Mouse (Mus musculus) liver, embryonic 11.5 days (tissue): ENCODE measurements around the gene Kcnj4. TPM values are rescaled to one million over a fixed set of nuclear protein-coding genes. Genes with fewer than 3 reads are reported as not detected.

Experiments used
- ATAC-seq: fragments of 200-750 bp; cut with Nextera tagmentation; replicated peaks from 2 replicates; pipeline ENCODE4 v1.8.0; 2017; ENCODE audit warnings: moderate number of reproducible peaks, mild to moderate bottlenecking, moderate TSS enrichment, moderate library complexity; ENCODE audit not compliant: low FRiP score
- DNase-seq: peaks from one replicate; pipeline ENCODE4 v3.0.0-alpha.2; 2017; ENCODE audit warnings: low spot score
- H3K27ac ChIP-seq: fragments of 300-500 bp; sonication (generic); 2 replicates; pipeline ENCODE4 v1.5.1; 2014; ENCODE audit warnings: mild to moderate bottlenecking, low read depth, low read length, control low read depth
- H3K27me3 ChIP-seq: fragments of 300-500 bp; sonication (generic); replicated peaks from 2 replicates; pipeline ENCODE4 v1.6.1; 2014; ENCODE audit warnings: low read length, mixed read lengths; ENCODE audit not compliant: control insufficient read depth, insufficient read depth
- H3K36me3 ChIP-seq: fragments of 300-500 bp; sonication (generic); 2 replicates; pipeline ENCODE4 v1.6.1; 2014; ENCODE audit warnings: mild to moderate bottlenecking, low read length, moderate library complexity, mixed read lengths; ENCODE audit not compliant: control insufficient read depth, insufficient read depth
- H3K4me1 ChIP-seq: fragments of 300-500 bp; sonication (generic); replicated peaks from 2 replicates; pipeline ENCODE4 v1.6.1; 2014; ENCODE audit warnings: low read length, mixed read lengths; ENCODE audit not compliant: control insufficient read depth, insufficient read depth
- H3K4me2 ChIP-seq: fragments of 300-500 bp; sonication (generic); 2 replicates; pipeline ENCODE4 v1.6.1; 2014; ENCODE audit warnings: mild to moderate bottlenecking, control low read depth, moderate library complexity
- H3K4me3 ChIP-seq: fragments of 300-500 bp; sonication (generic); 2 replicates; pipeline ENCODE4 v1.5.1; 2014; ENCODE audit warnings: low read depth, low read length, control low read depth
- H3K9ac ChIP-seq: fragments of 300-500 bp; sonication (generic); 2 replicates; pipeline ENCODE4 v1.6.1; 2014; ENCODE audit warnings: low read depth, low read length, control low read depth
- H3K9me3 ChIP-seq: fragments of 300-500 bp; sonication (generic); 2 replicates; pipeline ENCODE4 v1.6.1; 2016; ENCODE audit warnings: low read length, inconsistent platforms, mixed read lengths; ENCODE audit not compliant: control insufficient read depth
- WGBS: fragments of 180-500 bp; shearing (Covaris S2); extraction: QIAGEN DNeasy Blood & Tissue Kit; methylation state at CpG from one replicate; pipeline ENCODE4 v1.1.7; 2014; 5-methylcytosine and 5-hydroxymethylcytosine counted together
- polyA plus RNA-seq: library from polyadenylated mRNA; unstranded; fragments of >200 nt; fragmentation: Nextera tagmentation; extraction: Ambion mirVana; gene quantifications from 2 replicates; pipeline ENCODE4 v1.2.1, GENCODE M21; 2014

Kcnj4 gene
- polyA plus RNA-seq, 1 experiment from 2014 or later: not detected

DNA sequence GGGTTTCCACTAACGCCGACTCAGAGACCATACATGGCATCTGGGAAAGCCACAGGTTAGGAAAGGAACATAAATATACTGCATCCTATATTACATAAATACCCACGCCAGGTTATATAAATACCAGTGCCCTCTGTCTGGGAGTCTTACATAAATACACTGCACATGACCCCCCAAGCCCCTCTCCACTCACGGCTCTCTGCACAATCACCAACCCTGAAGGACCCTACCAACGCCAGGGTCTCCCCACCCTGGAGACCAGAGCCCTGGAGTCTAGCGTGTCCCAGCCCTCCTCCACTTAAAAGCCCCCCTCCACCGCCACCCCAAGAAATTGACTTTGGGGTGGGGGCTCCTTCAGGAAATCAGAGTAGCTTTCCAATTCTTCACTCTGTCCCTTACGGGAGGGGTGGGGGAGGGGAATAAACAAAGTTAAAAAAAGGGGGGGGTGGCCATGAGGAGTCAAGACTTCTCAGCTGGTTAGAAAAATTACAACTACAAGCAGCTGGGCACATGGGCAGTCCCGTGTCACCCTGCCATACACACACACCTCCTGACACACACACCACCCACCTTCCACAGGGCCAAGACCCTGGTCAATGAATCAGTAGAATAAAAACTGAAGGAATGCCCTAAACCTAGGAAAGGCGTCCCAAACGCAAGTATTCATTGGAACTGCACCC, 64.2 kb downstream of the Kcnj4 start:
- H3K4me3 ChIP-seq: peak overlapping the region; percentile 89
- peaks cover 7% of the 10 kb centered on the region for H3K36me3 ChIP-seq
- DNase-seq (no peak), ATAC-seq (no peak)
- H3K27me3 ChIP-seq: no peaks in the 10 kb centered on the region
- H3K4me1 ChIP-seq: peaks cover 52% of the 10 kb centered on the region
- H3K9ac ChIP-seq: peak overlapping the region; percentile 92
- H3K4me2 ChIP-seq: peak overlapping the region; percentile 83
- no peaks in the 10 kb centered on the region for H3K9me3 ChIP-seq
- WGBS: 29% methylated on average over 11 of the region's 11 CpGs
- peak overlapping the region; percentile 92 for H3K27ac ChIP-seq

DNA sequence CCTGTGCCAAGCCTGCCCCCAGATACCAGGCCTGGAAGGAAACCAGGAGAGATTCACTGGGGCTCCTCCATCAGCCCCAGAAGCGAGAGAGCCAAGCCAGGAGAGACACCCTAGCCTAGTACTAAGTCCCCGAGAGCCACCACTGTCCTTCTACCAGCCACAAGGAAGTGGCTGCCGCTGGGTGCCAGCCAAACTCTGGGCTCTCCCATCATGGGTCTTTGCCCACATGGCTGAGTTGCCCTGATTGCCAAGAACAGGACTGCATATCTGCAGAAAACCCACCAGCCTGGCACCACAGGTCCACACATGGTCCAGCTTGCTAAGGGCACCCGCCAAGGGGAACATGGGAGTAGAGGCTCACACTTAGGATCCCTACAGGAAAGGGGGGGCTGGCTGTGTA, 64.8 kb downstream of the Kcnj4 start:
- no peak for DNase-seq
- H3K4me2 ChIP-seq: peak overlapping the region; percentile 83
- H3K9ac ChIP-seq: no peak overlapping the region
- no peaks in the 10 kb centered on the region for H3K9me3 ChIP-seq
- 80% methylated on average over 4 of the region's 4 CpGs for WGBS
- peaks cover 7% of the 10 kb centered on the region for H3K36me3 ChIP-seq
- no peak for ATAC-seq
- peak overlapping the region; percentile 89 for H3K4me3 ChIP-seq
- no peak overlapping the region for H3K27ac ChIP-seq
- no peaks in the 10 kb centered on the region for H3K27me3 ChIP-seq
- H3K4me1 ChIP-seq: peaks cover 55% of the 10 kb centered on the region

DNA sequence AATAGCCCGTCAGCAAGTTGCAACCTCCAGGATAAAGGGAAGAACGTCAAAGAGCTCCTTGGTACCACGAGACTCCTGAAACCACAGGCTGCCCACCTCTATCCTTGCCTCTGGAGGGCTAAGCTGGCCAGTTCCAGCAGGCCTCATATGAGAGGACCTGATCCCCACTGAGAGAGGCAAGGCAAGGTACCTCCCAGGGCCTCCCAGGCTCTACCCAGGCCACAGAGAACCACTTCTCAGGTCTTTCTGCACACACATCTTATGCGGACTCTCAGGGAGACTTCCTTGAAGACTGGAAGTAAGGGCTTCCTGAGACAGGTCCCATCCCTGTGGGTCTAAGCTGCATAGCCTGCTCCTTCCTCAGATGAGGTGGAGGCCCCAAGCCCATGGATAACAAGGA, 65.7 kb downstream of the Kcnj4 start:
- H3K36me3 ChIP-seq: peaks cover 10% of the 10 kb centered on the region
- H3K4me3 ChIP-seq: no peak overlapping the region
- DNase-seq: no peak
- ATAC-seq: no peak
- no peak overlapping the region for H3K27ac ChIP-seq
- 81% methylated on average over 4 of the region's 4 CpGs for WGBS
- H3K4me2 ChIP-seq: no peak overlapping the region; the same call in 1 of the 2 replicates
- no peaks in the 10 kb centered on the region for H3K27me3 ChIP-seq
- no peaks in the 10 kb centered on the region for H3K9me3 ChIP-seq
- H3K4me1 ChIP-seq: peaks cover 56% of the 10 kb centered on the region
- no peak overlapping the region for H3K9ac ChIP-seq

DNA sequence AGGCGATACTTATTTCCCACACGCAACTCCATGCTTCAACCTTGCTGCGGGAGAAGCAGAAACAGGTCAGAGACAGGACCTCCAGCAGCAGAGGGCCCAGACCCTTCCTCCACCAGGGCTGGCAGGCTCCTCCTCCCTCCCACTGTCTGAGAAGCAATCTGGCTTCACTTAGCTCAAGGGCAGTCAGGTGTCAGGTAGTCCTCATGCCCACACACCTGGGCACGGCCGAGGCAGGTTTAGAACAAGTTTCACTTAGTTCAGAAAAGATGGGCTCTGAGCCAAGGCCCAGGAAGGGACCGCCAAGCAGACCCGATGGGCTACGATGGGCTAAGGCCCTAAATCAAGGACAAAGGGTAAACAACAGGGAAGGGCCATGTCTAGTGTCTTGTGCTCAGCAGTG, 66.2 kb downstream of the Kcnj4 start:
- H3K4me2 ChIP-seq: no peak overlapping the region
- peaks cover 53% of the 10 kb centered on the region for H3K4me1 ChIP-seq
- ATAC-seq (no peak), DNase-seq (no peak)
- no peak overlapping the region for H3K9ac ChIP-seq
- no peaks in the 10 kb centered on the region for H3K9me3 ChIP-seq
- 80% methylated on average over 8 of the region's 8 CpGs for WGBS
- no peaks in the 10 kb centered on the region for H3K27me3 ChIP-seq
- no peak overlapping the region for H3K27ac ChIP-seq
- peaks cover 16% of the 10 kb centered on the region for H3K36me3 ChIP-seq
- no peak overlapping the region for H3K4me3 ChIP-seq

DNA sequence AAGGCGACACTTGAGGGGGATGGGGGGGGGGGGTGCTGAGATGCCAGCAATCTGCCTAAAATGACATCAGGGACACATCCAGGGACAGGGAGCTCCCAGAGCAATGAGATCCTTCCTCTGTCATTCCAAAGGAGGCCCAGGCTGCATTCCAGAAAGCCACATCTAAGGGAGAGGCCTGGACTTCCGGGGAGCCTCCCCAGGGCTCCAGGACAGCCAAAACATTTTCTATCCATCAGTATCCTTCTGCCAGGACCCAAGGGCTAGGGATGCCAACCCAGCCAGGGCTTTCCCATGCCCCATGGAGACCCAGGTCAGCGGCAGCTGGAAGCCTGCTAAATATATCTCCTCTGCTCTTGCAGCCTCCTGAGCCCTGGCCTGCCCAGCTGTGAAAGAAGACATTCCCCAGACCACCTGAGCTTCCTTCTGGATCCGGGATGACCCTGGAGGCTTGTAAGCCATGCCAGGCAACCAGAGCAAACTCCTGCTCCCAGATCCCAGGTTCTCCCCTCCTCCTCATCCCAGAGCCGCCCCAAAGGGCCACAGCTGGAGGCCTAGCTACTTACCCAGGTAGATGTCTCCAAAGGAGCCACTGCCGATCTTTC, 66.7 kb downstream of the Kcnj4 start:
- Histone ChIP-seq H3K27me3 (no peaks in the 10 kb centered on the region), H3K27ac (no peak overlapping the region), H3K9me3 (no peaks in the 10 kb centered on the region), H3K4me2 (no peak overlapping the region), H3K36me3 (peaks cover 17% of the 10 kb centered on the region), H3K4me1 (peaks cover 55% of the 10 kb centered on the region), H3K4me3 (no peak overlapping the region), H3K9ac (no peak overlapping the region)
- DNase-seq: no peak
- no peak for ATAC-seq
- 77% methylated on average over 6 of the region's 6 CpGs for WGBS

DNA sequence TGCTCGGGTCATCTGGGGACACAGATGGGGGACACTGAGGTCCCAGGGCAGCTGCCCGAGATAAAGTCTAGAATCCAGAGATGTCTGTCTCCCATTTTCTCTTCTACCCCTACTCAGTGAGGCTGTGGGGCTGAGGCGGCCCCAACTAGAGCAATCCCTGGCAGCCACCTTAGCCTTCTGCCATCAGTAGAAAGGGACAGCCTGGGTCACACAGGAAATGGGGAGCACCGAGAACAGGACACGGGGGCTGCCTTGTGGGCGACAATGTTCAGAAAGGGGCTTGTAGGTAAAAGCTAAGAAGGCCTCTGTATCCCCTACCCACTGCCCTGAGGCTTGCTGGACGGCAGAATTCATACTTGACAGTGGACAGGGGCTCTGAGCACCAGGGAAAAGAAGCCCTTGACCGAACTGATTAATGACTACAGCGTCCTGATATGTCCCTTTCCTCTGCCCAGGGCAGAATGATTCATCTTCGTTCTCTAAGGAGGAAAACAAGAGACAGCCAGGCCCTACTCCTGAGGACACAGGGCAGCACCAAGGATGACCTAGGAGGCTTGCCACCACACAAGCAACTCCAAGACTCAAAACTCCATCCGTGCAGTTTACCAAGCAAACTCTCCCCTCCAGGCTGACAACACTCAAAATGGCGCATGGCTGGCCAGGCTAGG, 67.4 kb downstream of the Kcnj4 start:
- WGBS: 79% methylated on average over 12 of the region's 12 CpGs
- Histone ChIP-seq H3K4me3 (no peak overlapping the region), H3K4me1 (peaks cover 57% of the 10 kb centered on the region), H3K4me2 (no peak overlapping the region), H3K27ac (no peak overlapping the region), H3K36me3 (peaks cover 17% of the 10 kb centered on the region), H3K9ac (no peak overlapping the region), H3K9me3 (no peaks in the 10 kb centered on the region), H3K27me3 (no peaks in the 10 kb centered on the region)
- DNase-seq: no peak
- no peak for ATAC-seq

DNA sequence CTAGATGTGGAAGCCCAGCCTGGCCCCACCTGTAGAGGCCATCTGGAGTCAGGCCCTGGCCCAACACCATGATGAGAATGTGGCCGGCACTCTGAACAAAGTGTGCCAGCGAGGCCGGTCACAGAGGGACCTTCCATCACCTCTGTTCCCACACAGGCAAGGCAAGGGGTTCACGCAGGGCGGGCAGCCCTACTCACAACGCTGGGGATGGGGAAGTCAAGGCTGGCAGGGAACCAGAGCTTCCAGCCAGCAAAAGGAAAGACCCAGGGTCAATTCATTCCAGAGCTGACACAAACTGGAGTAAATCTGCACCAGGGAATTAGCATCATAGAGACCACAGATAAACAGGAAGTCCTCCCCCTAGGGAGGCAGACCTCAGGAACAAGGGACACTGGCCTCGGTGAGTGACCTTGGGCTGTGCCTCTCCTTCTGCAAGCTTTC, 68.5 kb downstream of the Kcnj4 start:
- H3K27ac ChIP-seq: no peak overlapping the region
- H3K9me3 ChIP-seq: no peaks in the 10 kb centered on the region
- no peak for ATAC-seq
- H3K36me3 ChIP-seq: peaks cover 17% of the 10 kb centered on the region
- no peaks in the 10 kb centered on the region for H3K27me3 ChIP-seq
- WGBS: 58% methylated on average over 7 of the region's 7 CpGs
- no peak for DNase-seq
- H3K4me3 ChIP-seq: no peak overlapping the region
- H3K4me1 ChIP-seq: peaks cover 64% of the 10 kb centered on the region
- no peak overlapping the region for H3K9ac ChIP-seq
- no peak overlapping the region for H3K4me2 ChIP-seq

DNA sequence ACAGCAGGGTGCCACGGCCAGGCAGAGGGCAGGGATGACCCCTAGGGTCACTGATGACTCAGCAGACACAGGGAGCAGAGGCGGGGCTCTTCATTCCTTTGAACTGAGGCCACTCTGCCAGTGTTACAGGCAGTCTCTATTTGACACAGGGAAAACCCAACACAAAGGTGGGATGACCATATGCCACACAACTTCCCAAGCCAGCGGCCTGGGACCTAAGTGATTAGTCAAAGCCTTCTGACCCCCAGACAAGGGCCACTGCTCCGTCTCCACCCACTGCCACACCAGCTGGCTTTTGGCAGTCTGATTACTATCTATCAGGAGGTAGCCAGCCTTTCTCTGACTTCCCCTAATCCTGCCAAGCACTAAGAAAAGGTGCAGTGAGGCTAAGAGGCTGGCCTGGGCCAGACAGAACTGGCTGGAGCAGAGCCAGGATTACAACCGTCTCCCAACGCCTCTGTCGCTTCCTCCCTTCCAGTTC, 69.8 kb downstream of the Kcnj4 start:
- WGBS: 30% methylated on average over 7 of the region's 7 CpGs
- peak overlapping the region; percentile 21 for H3K4me2 ChIP-seq
- H3K4me3 ChIP-seq: no peak overlapping the region
- no peak for DNase-seq
- H3K27me3 ChIP-seq: no peaks in the 10 kb centered on the region
- no peak for ATAC-seq
- H3K9ac ChIP-seq: peak overlapping the region; percentile 41; the same call in 1 of the 2 replicates
- peak overlapping the region; percentile 60 for H3K27ac ChIP-seq
- H3K36me3 ChIP-seq: peaks cover 22% of the 10 kb centered on the region
- peaks cover 58% of the 10 kb centered on the region for H3K4me1 ChIP-seq
- H3K9me3 ChIP-seq: no peaks in the 10 kb centered on the region
